Mouse (Mus musculus) stomach, embryonic 15.5 days (tissue): Measurements from ENCODE around the gene Snapin. TPM values are rescaled to one million over a fixed set of nuclear protein-coding genes. Genes with fewer than 3 reads are reported as not detected.

Experiments
- ATAC-seq: fragments of 200-750 bp; cut with Nextera tagmentation; 2 replicates; pipeline ENCODE4 v1.8.0; 2017; ENCODE audit warnings: low read depth, moderate number of reproducible peaks, moderate TSS enrichment; ENCODE audit not compliant: insufficient read depth, low FRiP score
- H3K27ac ChIP-seq: fragments of 300-500 bp; sonication (generic); 2 replicates; pipeline ENCODE4 v1.5.1; 2015; ENCODE audit warnings: mild to moderate bottlenecking, inconsistent platforms
- H3K27me3 ChIP-seq: fragments of 300-500 bp; sonication (generic); replicated peaks from 2 replicates; pipeline ENCODE4 v1.6.1; 2015; ENCODE audit warnings: inconsistent platforms
- H3K36me3 ChIP-seq: fragments of 300-500 bp; sonication (generic); 2 replicates; pipeline ENCODE4 v1.6.1; 2015; ENCODE audit warnings: inconsistent platforms
- H3K4me1 ChIP-seq: fragments of 300-500 bp; sonication (generic); 2 replicates; pipeline ENCODE4 v1.6.1; 2015; ENCODE audit warnings: inconsistent platforms
- H3K4me2 ChIP-seq: fragments of 300-500 bp; sonication (generic); 2 replicates; pipeline ENCODE4 v1.6.1; 2015; ENCODE audit warnings: mild to moderate bottlenecking, inconsistent platforms
- H3K4me3 ChIP-seq: fragments of 300-500 bp; sonication (generic); replicated peaks from 2 replicates; pipeline ENCODE4 v1.5.1; 2015; ENCODE audit warnings: inconsistent platforms
- H3K9ac ChIP-seq: fragments of 300-500 bp; sonication (generic); 2 replicates; pipeline ENCODE4 v1.6.1; 2015; ENCODE audit warnings: inconsistent platforms
- H3K9me3 ChIP-seq: fragments of 300-500 bp; sonication (generic); 2 replicates; pipeline ENCODE4 v1.6.1; 2016; ENCODE audit warnings: inconsistent platforms
- WGBS: fragments of 180-500 bp; shearing (Covaris S2); methylation state at CpG from one replicate; pipeline ENCODE4 v1.1.7; 2015; 5-methylcytosine and 5-hydroxymethylcytosine counted together
- polyA plus RNA-seq: library from polyadenylated mRNA; unstranded; fragments of >200 nt; fragmentation: Nextera tagmentation; extraction: Ambion mirVana; gene quantifications from 2 replicates; pipeline ENCODE4 v1.2.1, GENCODE M21; 2015

The Snapin gene
- 71.6 and 78.5 TPM in 2 replicates for polyA plus RNA-seq

DNA sequence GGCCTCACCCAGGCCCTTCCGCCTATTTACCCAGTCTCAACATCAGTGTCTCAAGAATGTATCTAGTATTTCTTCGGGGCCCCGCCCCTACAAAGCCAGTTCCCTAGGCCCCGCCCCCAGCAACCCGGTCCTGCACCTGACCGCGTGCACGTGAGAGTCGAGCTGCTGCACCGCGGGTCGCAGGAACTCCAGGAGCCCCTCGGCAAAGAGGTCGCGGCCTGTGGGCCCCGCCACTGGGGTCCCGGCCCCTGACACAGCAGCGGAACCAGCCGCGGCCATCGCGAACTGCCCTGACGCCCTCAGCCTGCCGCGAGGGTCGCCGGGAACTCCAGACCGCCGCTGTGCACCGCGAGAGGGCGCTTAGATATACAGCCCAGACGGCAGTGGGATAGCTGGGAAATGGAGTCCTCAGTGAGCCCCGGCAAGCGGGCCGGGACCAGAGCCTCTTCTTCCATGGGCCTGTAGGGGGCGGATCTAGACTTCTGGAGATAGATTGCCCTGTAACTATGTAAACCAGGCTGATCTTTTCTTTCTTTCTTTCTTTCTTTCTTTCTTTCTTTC, at the start of gene Snapin:
Gene Snapin (minus strand): TSS at position 338 of the 561 bp plus-strand sequence.
- ATAC-seq: peak; percentile 98
- WGBS: under 1% methylated on average over 37 of the region's 37 CpGs
- peak within 1 kb of the TSS; percentile 68 for H3K9ac ChIP-seq

DNA sequence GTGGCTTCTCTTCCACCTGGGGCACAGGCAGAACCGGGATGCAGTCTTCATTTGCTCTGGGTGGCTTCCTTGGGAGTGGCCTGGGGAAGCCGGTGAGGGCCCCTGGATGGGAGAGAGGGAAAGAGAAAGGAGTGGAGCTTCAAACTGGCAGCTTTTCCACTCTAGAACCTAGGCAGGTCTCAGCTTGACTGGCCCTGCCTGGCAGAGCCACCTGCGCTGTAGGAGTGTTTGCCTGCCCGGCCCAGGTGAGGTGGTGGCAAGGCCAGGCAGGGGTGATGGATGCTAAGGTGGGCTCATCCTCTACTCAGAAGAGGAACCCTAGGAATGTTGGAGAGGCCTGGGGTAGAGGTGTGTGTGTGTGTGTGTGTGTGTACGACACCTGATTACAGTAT, 47.1 kb upstream of the Snapin start:
- Histone ChIP-seq H3K4me2 (peak overlapping the region; percentile 53), H3K4me1 (peaks cover 12% of the 10 kb centered on the region; the same call in 1 of the 2 replicates), H3K36me3 (no peaks in the 10 kb centered on the region), H3K9me3 (no peaks in the 10 kb centered on the region), H3K4me3 (peak overlapping the region; percentile 40), H3K27me3 (no peaks in the 10 kb centered on the region), H3K27ac (peak overlapping the region; percentile 89), H3K9ac (peak overlapping the region; percentile 19; the same call in 1 of the 2 replicates)
- peak; percentile 32; the same call in 1 of the 2 replicates for ATAC-seq
- 53% methylated on average over 5 of the region's 5 CpGs for WGBS

More for the DNA sequence above, at the start of gene Snapin:
- peak within 1 kb of the TSS; percentile 93 for H3K4me3 ChIP-seq
- peak within 1 kb of the TSS; percentile 54 for H3K4me2 ChIP-seq
- H3K9me3 ChIP-seq: no peaks in the 10 kb centered on the region
- peaks cover 26% of the 10 kb centered on the region for H3K36me3 ChIP-seq
- H3K27ac ChIP-seq: peak within 1 kb of the TSS; percentile 81
- no peaks in the 10 kb centered on the region for H3K27me3 ChIP-seq
- peaks cover 6% of the 10 kb centered on the region for H3K4me1 ChIP-seq

DNA sequence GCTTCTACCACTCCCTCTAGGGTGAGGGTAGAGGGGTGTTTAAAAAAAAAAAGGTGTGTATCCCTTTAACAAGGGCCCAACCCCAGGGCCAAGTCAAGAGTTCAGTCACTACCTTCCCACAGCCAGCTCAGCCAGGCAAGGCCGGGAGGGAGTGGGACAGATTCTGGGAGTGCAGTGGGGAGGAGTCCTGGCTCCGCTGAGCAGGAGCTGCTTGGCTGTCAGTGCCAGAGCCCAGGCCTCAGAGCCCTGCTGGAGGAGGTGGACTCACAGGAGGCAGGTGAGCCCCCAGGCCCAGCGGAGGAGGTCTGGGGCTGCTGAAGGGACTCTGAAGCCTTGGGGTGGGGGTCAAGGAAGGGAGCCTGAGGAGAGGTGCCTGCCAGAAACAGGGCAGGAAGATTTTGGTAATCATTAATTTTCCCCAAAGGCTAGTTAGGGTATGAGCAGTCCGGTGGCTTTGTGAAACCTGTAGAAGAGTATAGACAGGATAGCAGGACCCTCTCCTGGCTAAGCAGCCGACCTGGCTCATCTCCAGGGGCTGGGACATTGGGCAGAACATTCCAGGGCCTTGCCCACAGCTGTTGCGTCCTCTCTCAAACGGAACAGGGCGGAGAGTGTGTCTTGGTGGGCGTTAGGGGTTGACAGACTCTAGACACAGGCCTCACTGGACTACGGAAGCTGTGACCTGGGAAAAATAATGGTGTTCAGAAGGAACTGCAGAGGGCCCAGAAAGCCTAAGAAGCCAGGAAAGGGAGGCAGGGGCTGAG, 46.5 kb upstream of the Snapin start, which contains the start of gene S100a16:
Gene S100a16 (plus strand): TSS at position 114 of the 764 bp plus-strand sequence.
- peak; percentile 87 for ATAC-seq
- no peaks in the 10 kb centered on the region for H3K9me3 ChIP-seq
- no peaks in the 10 kb centered on the region for H3K36me3 ChIP-seq
- H3K9ac ChIP-seq: peak within 1 kb of the TSS; percentile 19; the same call in 1 of the 2 replicates
- H3K4me3 ChIP-seq: peak within 1 kb of the TSS; percentile 40
- peaks cover 12% of the 10 kb centered on the region; the same call in 1 of the 2 replicates for H3K4me1 ChIP-seq
- H3K4me2 ChIP-seq: peak within 1 kb of the TSS; percentile 53
- H3K27ac ChIP-seq: peak within 1 kb of the TSS; percentile 89
- WGBS: 31% methylated on average over 10 of the region's 10 CpGs
- no peaks in the 10 kb centered on the region for H3K27me3 ChIP-seq

DNA sequence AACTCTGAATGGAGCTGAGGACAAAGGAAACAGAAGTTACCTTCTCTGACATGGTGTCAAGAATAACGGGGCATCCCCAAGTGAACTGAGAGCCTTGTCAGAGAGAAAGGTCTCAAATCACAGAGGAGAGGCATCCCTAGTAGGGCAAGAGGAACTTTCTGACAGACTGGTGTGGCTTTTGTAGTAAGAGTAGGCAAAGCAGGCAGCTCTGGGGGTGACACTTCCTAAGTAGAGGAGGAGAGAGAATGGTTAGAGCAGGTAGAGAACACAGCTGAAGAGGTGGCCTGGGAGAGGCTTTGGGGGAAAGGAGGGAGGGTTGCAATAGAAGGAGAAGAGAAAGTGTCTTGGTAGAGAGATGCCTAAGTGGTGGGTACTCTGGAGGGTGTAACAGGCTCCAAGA, 44.6 kb upstream of the Snapin start:
- no peak overlapping the region for H3K9ac ChIP-seq
- no peaks in the 10 kb centered on the region for H3K9me3 ChIP-seq
- H3K4me1 ChIP-seq: peaks cover 12% of the 10 kb centered on the region; the same call in 1 of the 2 replicates
- no peak overlapping the region for H3K27ac ChIP-seq
- H3K36me3 ChIP-seq: no peaks in the 10 kb centered on the region
- no peak overlapping the region for H3K4me3 ChIP-seq
- WGBS: 60% methylated on average over 1 of the region's 1 CpGs
- H3K4me2 ChIP-seq: no peak overlapping the region
- ATAC-seq: no peak
- no peaks in the 10 kb centered on the region for H3K27me3 ChIP-seq

DNA sequence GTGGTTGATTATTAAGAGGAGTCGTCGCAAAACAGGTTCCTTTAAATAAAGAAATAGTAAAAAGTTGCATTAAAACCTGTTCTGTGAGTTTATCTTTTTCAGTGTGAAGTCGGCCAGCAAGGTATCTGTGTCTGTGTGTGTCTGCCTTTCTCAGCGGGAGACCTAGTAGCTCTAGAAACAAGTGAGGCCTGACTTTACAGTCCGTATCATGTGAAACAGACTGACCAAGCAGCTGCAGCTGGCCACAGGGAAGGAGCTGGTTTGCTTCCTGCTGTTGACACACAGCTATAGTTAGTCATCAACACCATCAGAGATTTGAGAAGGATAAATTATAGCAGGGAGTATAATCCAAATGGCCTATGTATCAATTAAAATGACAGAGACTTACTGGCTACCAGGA, 40.9 kb upstream of the Snapin start:
- Histone ChIP-seq H3K9ac (no peak overlapping the region), H3K27ac (no peak overlapping the region), H3K4me1 (0 out of 2 replicates have a peak, but pooled peaks cover 2% of the 10 kb centered on the region), H3K4me3 (no peak overlapping the region), H3K27me3 (no peaks in the 10 kb centered on the region), H3K9me3 (no peaks in the 10 kb centered on the region), H3K36me3 (no peaks in the 10 kb centered on the region), H3K4me2 (no peak overlapping the region)
- 57% methylated on average over 5 of the region's 5 CpGs for WGBS
- no peak for ATAC-seq

DNA sequence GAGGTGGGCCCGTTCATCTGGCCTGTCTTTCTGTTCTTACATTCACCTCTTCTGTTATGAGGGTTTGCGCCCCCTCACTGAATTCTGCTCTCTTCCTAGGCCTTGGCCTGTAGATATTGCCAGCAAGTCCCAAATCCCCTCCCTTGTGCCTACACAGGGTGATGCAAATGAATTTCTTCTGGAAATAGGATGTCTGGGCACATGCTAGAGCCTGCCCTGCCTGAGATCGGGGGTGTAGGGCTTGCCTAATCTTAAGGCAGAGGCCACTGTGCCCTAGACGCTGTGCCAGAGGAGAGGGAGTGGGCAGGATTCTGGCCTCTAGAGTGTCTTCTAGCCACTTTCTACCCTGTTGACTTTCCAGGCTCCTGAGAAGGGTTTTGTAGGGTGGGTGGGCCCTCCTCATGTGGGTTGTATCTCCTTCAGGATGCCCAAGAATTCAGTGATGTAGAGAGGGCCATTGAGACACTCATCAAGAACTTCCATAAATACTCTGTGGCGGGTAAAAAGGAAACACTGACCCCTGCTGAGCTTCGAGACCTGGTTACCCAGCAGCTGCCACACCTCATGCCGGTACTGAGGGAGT, 36.5 kb upstream of the Snapin start:
- ATAC-seq: no peak
- Histone ChIP-seq H3K4me3 (peak overlapping the region; percentile 16; the same call in 1 of the 2 replicates), H3K36me3 (no peaks in the 10 kb centered on the region), H3K27me3 (no peaks in the 10 kb centered on the region), H3K27ac (no peak overlapping the region), H3K4me2 (peak overlapping the region; percentile 14; the same call in 1 of the 2 replicates), H3K4me1 (0 out of 2 replicates have a peak, but pooled peaks cover 3% of the 10 kb centered on the region), H3K9me3 (no peaks in the 10 kb centered on the region), H3K9ac (no peak overlapping the region)
- 77% methylated on average over 7 of the region's 7 CpGs for WGBS

DNA sequence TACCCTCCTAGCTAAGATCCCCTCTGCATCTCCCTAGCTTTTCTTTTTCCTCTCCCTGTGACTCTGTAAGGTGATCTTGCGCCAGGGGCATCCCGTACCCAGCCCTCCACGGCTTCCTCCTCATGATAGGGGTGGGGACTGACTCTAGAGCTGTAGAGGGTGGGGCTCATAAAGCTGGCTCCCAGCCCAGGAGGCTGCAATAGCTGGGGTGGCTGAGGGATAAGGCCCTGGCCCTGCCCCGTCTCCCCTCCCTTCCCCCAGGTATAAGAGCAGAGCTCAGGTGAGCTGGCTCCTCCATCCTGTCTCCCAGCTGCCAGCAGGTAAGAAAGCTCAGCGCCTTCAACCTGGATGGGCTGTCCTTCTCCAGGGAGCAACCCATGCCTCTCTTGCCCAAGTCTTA, 35.7 kb upstream of the Snapin start, which contains the start of gene S100a14:
Gene S100a14 (plus strand): TSS at position 277 of the 400 bp plus-strand sequence.
- 47% methylated on average over 5 of the region's 5 CpGs for WGBS
- no peak within 1 kb of the TSS for H3K9ac ChIP-seq
- peak within 1 kb of the TSS; percentile 19; the same call in 1 of the 2 replicates for H3K4me2 ChIP-seq
- H3K27me3 ChIP-seq: no peaks in the 10 kb centered on the region
- H3K4me3 ChIP-seq: peak within 1 kb of the TSS; percentile 16; the same call in 1 of the 2 replicates
- peak; percentile 89 for ATAC-seq
- H3K9me3 ChIP-seq: no peaks in the 10 kb centered on the region
- H3K27ac ChIP-seq: peak within 1 kb of the TSS; percentile 45
- no peaks in the 10 kb centered on the region for H3K36me3 ChIP-seq
- 0 out of 2 replicates have a peak, but pooled peaks cover 3% of the 10 kb centered on the region for H3K4me1 ChIP-seq

DNA sequence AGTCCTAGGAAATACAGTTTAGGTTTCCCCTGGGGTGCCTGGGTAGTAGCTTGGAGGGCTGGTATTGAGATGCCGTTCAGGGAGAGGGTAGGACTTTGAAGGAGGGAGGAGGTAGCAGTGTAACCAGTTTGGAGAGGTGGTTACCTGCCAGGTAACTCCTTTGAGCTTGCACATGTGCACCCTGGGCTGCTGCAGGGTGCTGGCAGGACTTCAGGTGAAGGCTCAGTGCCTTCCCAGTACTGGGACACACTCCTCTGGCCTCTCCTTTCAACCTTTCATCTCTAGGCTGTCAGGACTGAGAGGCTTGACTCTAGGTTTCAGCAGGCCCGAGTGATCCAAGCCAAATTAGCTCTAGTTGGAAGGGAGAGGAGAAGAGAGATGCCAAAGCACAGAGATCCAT, 35.2 kb upstream of the Snapin start:
- H3K4me1 ChIP-seq: 0 out of 2 replicates have a peak, but pooled peaks cover 3% of the 10 kb centered on the region
- no peak for ATAC-seq
- peak overlapping the region; percentile 45 for H3K27ac ChIP-seq
- no peak overlapping the region for H3K4me2 ChIP-seq
- H3K36me3 ChIP-seq: no peaks in the 10 kb centered on the region
- H3K9me3 ChIP-seq: no peaks in the 10 kb centered on the region
- WGBS: 58% methylated on average over 2 of the region's 2 CpGs
- no peak overlapping the region for H3K4me3 ChIP-seq
- H3K27me3 ChIP-seq: no peaks in the 10 kb centered on the region
- no peak overlapping the region for H3K9ac ChIP-seq

DNA sequence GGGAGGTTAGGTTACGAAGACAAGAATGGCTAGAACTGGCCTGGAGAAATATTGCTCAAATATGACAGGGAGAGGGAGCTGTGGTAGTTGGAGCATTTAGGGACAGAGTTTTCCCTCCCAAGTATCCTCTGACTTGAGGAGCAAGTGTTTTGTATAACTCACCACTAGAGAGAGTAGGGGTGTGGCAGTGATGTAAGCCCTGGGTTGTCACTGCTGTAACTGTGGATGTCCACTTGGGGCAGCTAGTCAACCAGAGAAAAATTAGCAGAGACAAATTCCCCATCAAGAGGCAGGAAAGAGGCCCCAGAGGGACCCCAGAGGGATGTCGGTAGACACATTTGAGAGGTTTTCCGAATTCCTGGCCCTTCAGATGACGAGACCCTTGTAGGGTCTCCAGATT, 34.6 kb upstream of the Snapin start:
- Histone ChIP-seq H3K27me3 (no peaks in the 10 kb centered on the region), H3K9me3 (no peaks in the 10 kb centered on the region), H3K4me2 (no peak overlapping the region), H3K4me3 (no peak overlapping the region), H3K36me3 (no peaks in the 10 kb centered on the region), H3K27ac (peak overlapping the region; percentile 45), H3K4me1 (0 out of 2 replicates have a peak, but pooled peaks cover 3% of the 10 kb centered on the region), H3K9ac (no peak overlapping the region)
- no peak for ATAC-seq
- 69% methylated on average over 4 of the region's 4 CpGs for WGBS

DNA sequence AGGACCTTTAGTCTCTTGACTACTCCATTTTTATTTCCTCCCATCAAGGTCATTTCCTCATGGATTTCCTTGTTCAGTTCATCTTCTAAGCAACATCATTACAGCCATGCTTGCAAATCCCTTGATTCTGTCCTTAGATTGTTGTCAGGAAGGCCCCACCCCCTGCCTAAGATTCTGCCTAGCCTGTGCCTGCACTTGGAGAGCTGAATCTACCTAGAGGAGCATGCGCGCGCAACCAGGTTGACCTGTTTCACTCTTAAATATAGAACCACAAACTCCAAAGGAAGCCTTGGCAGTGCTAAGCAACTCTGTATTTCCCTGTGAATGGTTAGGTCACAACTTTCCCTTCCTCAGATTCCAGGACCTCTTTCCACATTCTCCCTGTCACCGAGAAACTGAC, 26.9 kb upstream of the Snapin start:
- H3K36me3 ChIP-seq: no peaks in the 10 kb centered on the region
- no peaks in the 10 kb centered on the region for H3K27me3 ChIP-seq
- ATAC-seq: no peak
- 83% methylated on average over 4 of the region's 4 CpGs for WGBS
- H3K4me1 ChIP-seq: peaks cover 20% of the 10 kb centered on the region
- no peak overlapping the region for H3K27ac ChIP-seq
- H3K4me2 ChIP-seq: no peak overlapping the region
- H3K9me3 ChIP-seq: no peaks in the 10 kb centered on the region
- no peak overlapping the region for H3K4me3 ChIP-seq
- no peak overlapping the region for H3K9ac ChIP-seq

DNA sequence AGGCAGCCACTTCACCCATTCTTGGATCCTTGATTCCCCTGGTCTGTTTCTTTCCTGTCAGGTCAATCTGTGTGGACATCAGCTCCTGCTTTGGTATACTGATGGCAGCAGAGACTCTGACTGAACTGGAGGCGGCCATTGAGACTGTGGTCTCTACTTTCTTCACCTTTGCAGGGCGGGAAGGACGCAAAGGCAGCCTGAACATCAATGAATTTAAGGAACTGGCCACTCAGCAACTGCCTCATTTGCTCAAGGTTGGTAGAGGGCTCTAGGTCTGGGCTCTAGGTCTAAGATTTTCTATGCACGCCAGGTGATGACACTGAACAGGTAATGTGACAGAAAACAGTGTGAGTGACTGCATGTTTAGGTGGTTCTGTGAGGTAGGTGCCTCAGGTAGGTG, 25.0 kb upstream of the Snapin start:
- H3K4me1 ChIP-seq: peaks cover 20% of the 10 kb centered on the region
- H3K4me3 ChIP-seq: no peak overlapping the region; the same call in 1 of the 2 replicates
- H3K9ac ChIP-seq: no peak overlapping the region
- peak overlapping the region; percentile 92; the same call in 1 of the 2 replicates for H3K4me2 ChIP-seq
- H3K36me3 ChIP-seq: no peaks in the 10 kb centered on the region
- H3K27ac ChIP-seq: no peak overlapping the region
- no peaks in the 10 kb centered on the region for H3K27me3 ChIP-seq
- ATAC-seq: no peak
- no peaks in the 10 kb centered on the region for H3K9me3 ChIP-seq
- 91% methylated on average over 4 of the region's 4 CpGs for WGBS
